Mouse (Mus musculus) forebrain, embryonic 15.5 days (tissue): ENCODE data around the gene Cyp2u1. TPM values are rescaled to one million over a fixed set of nuclear protein-coding genes. Genes with fewer than 3 reads are reported as not detected.

Experiments used
- ATAC-seq: fragments of 200-750 bp; cut with Nextera tagmentation; replicated peaks from 2 replicates; pipeline ENCODE4 v1.8.0; 2017; ENCODE audit warnings: mild to moderate bottlenecking, moderate TSS enrichment, moderate library complexity
- H3K27ac ChIP-seq: fragments of 300-500 bp; sonication (generic); replicated peaks from 2 replicates; pipeline ENCODE4 v1.5.1; 2015; ENCODE audit warnings: mild to moderate bottlenecking, inconsistent platforms
- H3K27me3 ChIP-seq: fragments of 300-500 bp; sonication (generic); 2 replicates; pipeline ENCODE4 v1.6.1; 2015; ENCODE audit warnings: inconsistent platforms
- H3K36me3 ChIP-seq: fragments of 300-500 bp; sonication (generic); 2 replicates; pipeline ENCODE4 v1.6.1; 2015; ENCODE audit warnings: mild to moderate bottlenecking, inconsistent platforms
- H3K4me1 ChIP-seq: fragments of 300-500 bp; sonication (generic); 2 replicates; pipeline ENCODE4 v1.6.1; 2015; ENCODE audit warnings: inconsistent platforms
- H3K4me2 ChIP-seq: fragments of 300-500 bp; sonication (generic); replicated peaks from 2 replicates; pipeline ENCODE4 v1.6.1; 2015; ENCODE audit warnings: mild to moderate bottlenecking, inconsistent platforms
- H3K4me3 ChIP-seq: fragments of 300-500 bp; sonication (generic); 2 replicates; pipeline ENCODE4 v1.5.1; 2015; ENCODE audit warnings: mild to moderate bottlenecking, inconsistent platforms
- H3K9ac ChIP-seq: fragments of 300-500 bp; sonication (generic); replicated peaks from 2 replicates; pipeline ENCODE4 v1.6.1; 2015; ENCODE audit warnings: mild to moderate bottlenecking, inconsistent platforms
- H3K9me3 ChIP-seq: fragments of 300-500 bp; sonication (generic); 2 replicates; pipeline ENCODE4 v1.6.1; 2016; ENCODE audit warnings: inconsistent platforms
- WGBS: fragments of 180-500 bp; shearing (Covaris S2); methylation state at CpG from one replicate; pipeline ENCODE4 v1.1.7; 2015; ENCODE audit warnings: mixed read lengths; 5-methylcytosine and 5-hydroxymethylcytosine counted together
- polyA plus RNA-seq: library from polyadenylated mRNA; unstranded; fragments of >200 nt; fragmentation: Nextera tagmentation; extraction: Ambion mirVana; gene quantifications from 2 replicates; pipeline ENCODE4 v1.2.1, GENCODE M21; 2015

Cyp2u1 gene
- polyA plus RNA-seq, 1 experiment from 2014 or later, result 4.6 TPM

- H3K4me3 ChIP-seq, result no peak overlapping the region
- 48% methylated on average over 7 of the region's 7 CpGs for WGBS
- H3K27ac ChIP-seq, result no peak overlapping the region
- no peak overlapping the region for H3K4me2 ChIP-seq
- no peaks in the 10 kb centered on the region for H3K27me3 ChIP-seq
- no peaks in the 10 kb centered on the region for H3K4me1 ChIP-seq
- no peaks in the 10 kb centered on the region for H3K36me3 ChIP-seq
- H3K9me3 ChIP-seq, result no peaks in the 10 kb centered on the region
- ATAC-seq, result no peak
- no peak overlapping the region for H3K9ac ChIP-seq
Observed at GRCm38 (mm10) chr3:131327189-131327588, 24.2 kb upstream of the Cyp2u1 start.

- no peak for ATAC-seq
- H3K4me2 ChIP-seq, result no peak overlapping the region
Observed at GRCm38 (mm10) chr3:131326637-131327036, 23.6 kb upstream of the Cyp2u1 start.

GRCm38 (mm10) chr3:131322081-131322815 is 19.2 kb upstream of the Cyp2u1 start:
- H3K36me3 ChIP-seq, result no peaks in the 10 kb centered on the region
- no peak for ATAC-seq
- no peaks in the 10 kb centered on the region for H3K4me1 ChIP-seq
- H3K27ac ChIP-seq, result no peak overlapping the region
- no peaks in the 10 kb centered on the region for H3K27me3 ChIP-seq
- no peaks in the 10 kb centered on the region for H3K9me3 ChIP-seq
- no peak overlapping the region for H3K4me3 ChIP-seq
- H3K4me2 ChIP-seq, result no peak overlapping the region
- 78% methylated on average over 14 of the region's 14 CpGs for whole genome bisulfite sequencing
- no peak overlapping the region for H3K9ac ChIP-seq

More at GRCm38 (mm10) chr3:131326637-131327036, 23.6 kb upstream of the Cyp2u1 start:
- Histone ChIP-seq H3K36me3 (no peaks in the 10 kb centered on the region), H3K27ac (no peak overlapping the region), H3K4me3 (no peak overlapping the region), H3K9ac (no peak overlapping the region), H3K9me3 (no peaks in the 10 kb centered on the region), H3K27me3 (no peaks in the 10 kb centered on the region), H3K4me1 (no peaks in the 10 kb centered on the region)
- WGBS, result 88% methylated on average over 4 of the region's 4 CpGs

- 2% methylated on average over 3 of the region's 3 CpGs for WGBS
- Histone ChIP-seq H3K4me1 (no peaks in the 10 kb centered on the region), H3K36me3 (no peaks in the 10 kb centered on the region), H3K4me3 (no peak overlapping the region), H3K27ac (no peak overlapping the region), H3K9ac (no peak overlapping the region), H3K9me3 (no peaks in the 10 kb centered on the region), H3K4me2 (no peak overlapping the region), H3K27me3 (no peaks in the 10 kb centered on the region)
- 0 out of 2 replicates have a peak, but pooled peaks have one; percentile 46 for ATAC-seq
Observed at GRCm38 (mm10) chr3:131320184-131320583, 17.2 kb upstream of the Cyp2u1 start.

- Histone ChIP-seq H3K4me3 (no peak overlapping the region), H3K4me2 (no peak overlapping the region), H3K9me3 (no peaks in the 10 kb centered on the region), H3K4me1 (no peaks in the 10 kb centered on the region), H3K27ac (no peak overlapping the region), H3K9ac (no peak overlapping the region), H3K27me3 (no peaks in the 10 kb centered on the region), H3K36me3 (no peaks in the 10 kb centered on the region)
- WGBS, result 66% methylated on average over 2 of the region's 2 CpGs
- no peak for ATAC-seq
Observed at GRCm38 (mm10) chr3:131318211-131318610, 15.2 kb upstream of the Cyp2u1 start.

GRCm38 (mm10) chr3:131317126-131317525 is 14.1 kb upstream of the Cyp2u1 start:
- H3K9ac ChIP-seq, result no peak overlapping the region
- H3K36me3 ChIP-seq, result no peaks in the 10 kb centered on the region
- 84% methylated on average over 1 of the region's 1 CpGs for WGBS
- H3K27me3 ChIP-seq, result no peaks in the 10 kb centered on the region
- H3K4me3 ChIP-seq, result no peak overlapping the region
- no peak overlapping the region for H3K4me2 ChIP-seq
- no peak for ATAC-seq
- no peaks in the 10 kb centered on the region for H3K9me3 ChIP-seq
- no peaks in the 10 kb centered on the region for H3K4me1 ChIP-seq
- H3K27ac ChIP-seq, result no peak overlapping the region

GRCm38 (mm10) chr3:131315957-131316510 is 13.0 kb upstream of the Cyp2u1 start:
- H3K4me2 ChIP-seq, result no peak overlapping the region
- H3K27me3 ChIP-seq, result no peaks in the 10 kb centered on the region
- H3K36me3 ChIP-seq, result no peaks in the 10 kb centered on the region
- ATAC-seq, result 0 out of 2 replicates have a peak, but pooled peaks have one; percentile 23
- H3K9me3 ChIP-seq, result no peaks in the 10 kb centered on the region
- 41% methylated on average over 4 of the region's 4 CpGs for WGBS
- no peak overlapping the region for H3K27ac ChIP-seq
- no peaks in the 10 kb centered on the region for H3K4me1 ChIP-seq
- H3K4me3 ChIP-seq, result no peak overlapping the region
- H3K9ac ChIP-seq, result no peak overlapping the region

- 92% methylated on average over 9 of the region's 9 CpGs for WGBS
- no peaks in the 10 kb centered on the region for H3K27me3 ChIP-seq
- no peaks in the 10 kb centered on the region for H3K4me1 ChIP-seq
- no peak overlapping the region for H3K27ac ChIP-seq
- H3K36me3 ChIP-seq, result no peaks in the 10 kb centered on the region
- H3K4me3 ChIP-seq, result no peak overlapping the region
- H3K4me2 ChIP-seq, result no peak overlapping the region
- H3K9ac ChIP-seq, result no peak overlapping the region
- H3K9me3 ChIP-seq, result no peaks in the 10 kb centered on the region
- ATAC-seq, result no peak
Observed at GRCm38 (mm10) chr3:131312340-131312739, 9.3 kb upstream of the Cyp2u1 start.

GRCm38 (mm10) chr3:131310572-131310971 is 7.5 kb upstream of the Cyp2u1 start:
- H3K4me2 ChIP-seq, result no peak overlapping the region
- H3K36me3 ChIP-seq, result no peaks in the 10 kb centered on the region
- no peak overlapping the region for H3K27ac ChIP-seq
- no peak overlapping the region for H3K4me3 ChIP-seq
- 90% methylated on average over 4 of the region's 4 CpGs for WGBS
- H3K4me1 ChIP-seq, result no peaks in the 10 kb centered on the region
- H3K27me3 ChIP-seq, result no peaks in the 10 kb centered on the region
- ATAC-seq, result no peak
- no peak overlapping the region for H3K9ac ChIP-seq
- H3K9me3 ChIP-seq, result no peaks in the 10 kb centered on the region

- 88% methylated on average over 3 of the region's 3 CpGs for whole genome bisulfite sequencing
- no peak overlapping the region for H3K27ac ChIP-seq
- H3K9me3 ChIP-seq, result no peaks in the 10 kb centered on the region
- H3K4me3 ChIP-seq, result no peak overlapping the region
- no peak overlapping the region for H3K4me2 ChIP-seq
- ATAC-seq, result no peak
- no peaks in the 10 kb centered on the region for H3K36me3 ChIP-seq
- no peak overlapping the region for H3K9ac ChIP-seq
- no peaks in the 10 kb centered on the region for H3K4me1 ChIP-seq
- H3K27me3 ChIP-seq, result no peaks in the 10 kb centered on the region
Observed at GRCm38 (mm10) chr3:131307811-131308210, 4.8 kb upstream of the Cyp2u1 start.

GRCm38 (mm10) chr3:131306255-131306654 is 3.2 kb upstream of the Cyp2u1 start:
- Histone ChIP-seq H3K9me3 (no peaks in the 10 kb centered on the region), H3K9ac (no peak overlapping the region), H3K4me1 (peaks cover 6% of the 10 kb centered on the region), H3K4me2 (no peak overlapping the region), H3K4me3 (no peak overlapping the region), H3K27me3 (no peaks in the 10 kb centered on the region), H3K36me3 (no peaks in the 10 kb centered on the region), H3K27ac (no peak overlapping the region)
- WGBS, result 87% methylated on average over 7 of the region's 7 CpGs
- ATAC-seq, result no peak

- Histone ChIP-seq H3K9me3 (no peaks in the 10 kb centered on the region), H3K4me1 (peaks cover 8% of the 10 kb centered on the region), H3K4me2 (peak overlapping the region; percentile 88), H3K9ac (peak overlapping the region; percentile 29; the same call in 1 of the 2 replicates), H3K27me3 (no peaks in the 10 kb centered on the region), H3K4me3 (peak overlapping the region; percentile 66), H3K36me3 (no peaks in the 10 kb centered on the region), H3K27ac (no peak overlapping the region)
- no peak; the same call in 1 of the 2 replicates for ATAC-seq
- WGBS, result 24% methylated on average over 5 of the region's 5 CpGs
Observed at GRCm38 (mm10) chr3:131303320-131303714, 290 bp upstream of the Cyp2u1 start.
